Comparison of ENCODE assay signal across 11 mouse cellular contexts in genomic region chr9:96961986-96962701, GRCm38 (mm10). TPM values are rescaled to one million over a fixed set of nuclear protein-coding genes. Genes with fewer than 3 reads are reported as not detected.
DNase-seq lines count a peak whose midpoint lies in the region; ATAC-seq and TF ChIP-seq lines count a peak whose summit lies in the region.
"Had no signal": no experiment of that assay in that cellular context is flagged by ENCODE, and none has a peak within 500 bp of the region (broad histone marks: within the 10 kb centered on the region; RNA-seq: fewer than 3 reads in every experiment).

No protein-coding gene starts in this region.

- peak overlapping the region; percentile 49 for H3K9ac ChIP-seq in heart, embryonic 14.5 days (ENCODE audit: low read length)
- H3K9ac ChIP-seq in intestine, embryonic 14.5 days (ENCODE audit: low read length), result no peak overlapping the region
- peak overlapping the region; percentile 34; the same call in 1 of the 2 replicates for H3K9ac ChIP-seq in limb, embryonic 14.5 days (ENCODE audit: low read depth, low read length, severe bottlenecking)
- H3K9ac ChIP-seq: liver, embryonic 15.5 days had no signal

- WGBS in heart, embryonic 14.5 days, result 21% methylated on average over 17 of the region's 17 CpGs
- WGBS in intestine, embryonic 14.5 days, result 44% methylated on average over 17 of the region's 17 CpGs
- WGBS in limb, embryonic 14.5 days, result 13% methylated on average over 16 of the region's 17 CpGs

- ATAC-seq in heart, embryonic 14.5 days (ENCODE audit: insufficient number of reproducible peaks, insufficient read depth, low FRiP score, low read depth), result peak; percentile 40; the same call in 1 of the 2 replicates
- no peak; the same call in 1 of the 2 replicates for ATAC-seq in intestine, embryonic 14.5 days (replicated peaks; ENCODE audit: low FRiP score, low TSS enrichment, low read depth)
- peak; percentile 80 for ATAC-seq in limb, embryonic 14.5 days (ENCODE audit: low FRiP score, low read depth)

- no peaks in the 10 kb centered on the region for H3K27me3 ChIP-seq in heart, embryonic 14.5 days (ENCODE audit: control insufficient read depth, insufficient read depth, low read length)
- no peaks in the 10 kb centered on the region for H3K27me3 ChIP-seq in intestine, embryonic 14.5 days (replicated peaks; ENCODE audit: control insufficient read depth, insufficient read depth, low read length)
- H3K27me3 ChIP-seq in limb, embryonic 14.5 days (ENCODE audit: control insufficient read depth, insufficient read depth, low read length), result no peaks in the 10 kb centered on the region

- peak overlapping the region; percentile 24 for H3K4me2 ChIP-seq in heart, embryonic 14.5 days (ENCODE audit: low read length)
- H3K4me2 ChIP-seq in intestine, embryonic 14.5 days (ENCODE audit: low read length), result no peak overlapping the region
- peak overlapping the region; percentile 30; the same call in 1 of the 2 replicates for H3K4me2 ChIP-seq in limb, embryonic 14.5 days (replicated peaks; ENCODE audit: low read depth, low read length, severe bottlenecking)
- H3K4me2 ChIP-seq: liver, embryonic 15.5 days had no signal

- H3K36me3 ChIP-seq in heart, embryonic 14.5 days (ENCODE audit: control insufficient read depth, insufficient read depth, low read length), result no peaks in the 10 kb centered on the region
- no peaks in the 10 kb centered on the region for H3K36me3 ChIP-seq in intestine, embryonic 14.5 days (ENCODE audit: control insufficient read depth, insufficient read depth, low read length)
- H3K36me3 ChIP-seq in limb, embryonic 14.5 days (ENCODE audit: control insufficient read depth, insufficient read depth, low read length), result no peaks in the 10 kb centered on the region
- H3K36me3 ChIP-seq: G1E; liver, embryonic 15.5 days had no signal

- H3K9me3 ChIP-seq in heart, embryonic 14.5 days (ENCODE audit: control insufficient read depth, low read length), result no peaks in the 10 kb centered on the region
- 0 out of 2 replicates have a peak, but pooled peaks cover 3% of the 10 kb centered on the region for H3K9me3 ChIP-seq in intestine, embryonic 14.5 days (ENCODE audit: control insufficient read depth, low read length)
- H3K9me3 ChIP-seq in limb, embryonic 14.5 days (ENCODE audit: control insufficient read depth, low read length), result no peaks in the 10 kb centered on the region
- H3K9me3 ChIP-seq: G1E; liver, embryonic 15.5 days had no signal

- DNase-seq in heart, postnatal 25 days (ENCODE audit: low spot score), result no peak
- peak; percentile 29 for DNase-seq in MN1 (ENCODE audit: low spot score)
- DNase-seq in intestine, embryonic 14.5 days (ENCODE audit: low spot score), result no peak
- peak; percentile 73 for DNase-seq in limb, embryonic 14.5 days (ENCODE audit: low spot score)
- no peak for DNase-seq in spleen, postnatal 4 days (ENCODE audit: low spot score in 2 of 2)
- no peak for DNase-seq in adrenal gland, postnatal 36 days
- no peak for DNase-seq in left cerebral cortex, postnatal 36 days (ENCODE audit: low spot score in 2 of 2)
- DNase-seq: gastrocnemius, postnatal 36 days had no signal

- peak; percentile 44; the same call in 1 of the 2 replicates for TF ChIP-seq POLR2A in limb, embryonic 14.5 days (IDR thresholded peaks at IDR 0.05; ENCODE audit: borderline replicate concordance, extremely low read depth, insufficient read depth, insufficient read length)

- peaks cover 49 to 55% of the 10 kb centered on the region in 2 experiments for H3K4me1 ChIP-seq in heart, embryonic 14.5 days (ENCODE audit: control insufficient read depth in 2 of 2, insufficient read depth in 2 of 2, low read length in 2 of 2)
- H3K4me1 ChIP-seq in intestine, embryonic 14.5 days (replicated peaks; ENCODE audit: control insufficient read depth, insufficient read depth, low read length), result peaks cover 48% of the 10 kb centered on the region
- peaks cover 42% of the 10 kb centered on the region for H3K4me1 ChIP-seq in limb, embryonic 14.5 days (ENCODE audit: control insufficient read depth, insufficient read depth, low read length)

- H3K4me3 ChIP-seq in heart, embryonic 14.5 days (ENCODE audit: control insufficient read depth in 1 of 2, insufficient read depth in 1 of 2, low read depth in 1 of 2, low read length in 2 of 2), result no peak overlapping the region
- H3K4me3 ChIP-seq in intestine, embryonic 14.5 days (ENCODE audit: low read depth, low read length), result no peak overlapping the region
- H3K4me3 ChIP-seq in limb, embryonic 14.5 days (replicated peaks; ENCODE audit: low read length), result no peak overlapping the region
- H3K4me3 ChIP-seq: liver, embryonic 15.5 days had no signal

- peak overlapping the region; percentile 50 to 76 for H3K27ac ChIP-seq in heart, embryonic 14.5 days (replicated peaks in 1 of 2; ENCODE audit: control insufficient read depth in 1 of 2, insufficient read depth in 1 of 2, low read depth in 2 of 2, low read length in 2 of 2)
- 0 out of 2 replicates have a peak overlapping the region, but pooled peaks have one; percentile 16 for H3K27ac ChIP-seq in intestine, embryonic 14.5 days (ENCODE audit: low read depth)
- H3K27ac ChIP-seq in limb, embryonic 14.5 days (replicated peaks; ENCODE audit: low read depth, low read length), result peak overlapping the region; percentile 81
- H3K27ac ChIP-seq: liver, embryonic 15.5 days had no signal

- intact Hi-C loops in heart, postnatal 25 days (cut with DNase I), result loop anchor here (1.0 to 2.0 kb wide), 4 partner anchors 45 to 199 kb away; partner anchors contain the start of gene Spsb4
- intact Hi-C loops in left cerebral cortex, postnatal 36 days (cut with DNase I), result loop anchor here (2.0 kb wide), 3 partner anchors 45 to 107 kb away; partner anchors contain the start of gene Spsb4

RNA-seq across cellular contexts. Expression of gene Spsb4, which starts 56.5 kb away (rescaled TPM):
- polyA plus RNA-seq in heart, embryonic 14.5 days (2014; fragmentation: Nextera tagmentation; extraction: Ambion mirVana), result 41.9 and 46.3 TPM in 2 replicates
- total RNA-seq in heart, postnatal 25 days (2021), result 10 to 100 TPM in 1 of 2 experiments, 1 to 10 TPM in 1; 5.6 to 10.5 TPM
- 28.3 and 33.2 TPM in 2 replicates for polyA plus RNA-seq in intestine, embryonic 14.5 days (2014; fragmentation: Nextera tagmentation; extraction: Ambion mirVana)
- polyA plus RNA-seq in limb, embryonic 14.5 days (2012; rRNA removed), result 19.9 and 26.6 TPM in 2 replicates
- polyA plus RNA-seq in limb, embryonic 14.5 days (2014; fragmentation: Nextera tagmentation; extraction: Ambion mirVana), result 28.4 and 29.2 TPM in 2 replicates
- under 1 TPM; 0.93 to 0.99 TPM for total RNA-seq in adrenal gland, postnatal 36 days (2021)
- total RNA-seq in left cerebral cortex, postnatal 36 days (2021), result 1 to 10 TPM; 4.8 to 5.5 TPM
- total RNA-seq: G1E had no signal
- polyA plus RNA-seq: G1E had no signal

Comparison
In these comparisons a context has a peak if more than half of its experiments do, and no peak if none do; other contexts are left out.
1. H3K27ac ChIP-seq: peak in every context shown above with its lines; median percentile 81 in limb, embryonic 14.5 days; 63 in heart, embryonic 14.5 days; 16 in intestine, embryonic 14.5 days.
2. DNase-seq: peak in MN1 (single experiment) and limb, embryonic 14.5 days (single experiment); none in heart, postnatal 25 days (single experiment), intestine, embryonic 14.5 days (single experiment), spleen, postnatal 4 days (0 of 2), adrenal gland, postnatal 36 days (0 of 2) and left cerebral cortex, postnatal 36 days (0 of 2).